Mouse (Mus musculus) layer of hippocampus, postnatal 25 days (tissue): Measurements from ENCODE around the gene Asphd1. TPM values are rescaled to one million over a fixed set of nuclear protein-coding genes. Genes with fewer than 3 reads are reported as not detected.
"Not testable (repeated sequence)": the region's sequence is repeated elsewhere in the genome, so short reads cannot be mapped to it uniquely, and the experiment has no call there.

ENCODE experiments used
- DNase-seq, 2 experiments: peaks; one replicate each; pipeline ENCODE4 v3.0.0; 2022; ENCODE audit warnings: mixed read lengths in 2 of 2, low spot score in 1 of 2; ENCODE audit errors: extremely low spot score in 1 of 2
- total RNA-seq, 2 experiments: library from RNA; stranded (reverse); gene quantifications; 2 replicates each; pipeline ENCODE4 v1.2.3; 2021

The Asphd1 gene
- total RNA-seq, 2 experiments from 2014 or later: 33.4 to 36.6 TPM

- no peak for DNase-seq
These were observed 2.4 kb upstream of the Asphd1 start for GRCm38 (mm10) chr7:126951741-126952140.

GRCm38 (mm10) chr7:126950647-126951615, 1.5 kb upstream of the Asphd1 start:
- no peak for DNase-seq

GRCm38 (mm10) chr7:126949793-126950646, 638 bp upstream of the Asphd1 start, which contains the start of gene Sez6l2:
TSS of gene Sez6l2 (plus strand) at chr7:126950563.
- DNase-seq: peak; percentile 77 to 78

GRCm38 (mm10) chr7:126948626-126949025, 756 bp downstream of the Asphd1 start:
- DNase-seq: no peak

- DNase-seq: no peak
These were observed 2.9 kb downstream of the Asphd1 start for GRCm38 (mm10) chr7:126946530-126946929.

- no peak for DNase-seq
These were observed 7.6 kb downstream of the Asphd1 start for GRCm38 (mm10) chr7:126941801-126942200.

GRCm38 (mm10) chr7:126941171-126941570, 8.2 kb downstream of the Asphd1 start:
- DNase-seq: no peak

- DNase-seq: no peak
These were observed 16.7 kb downstream of the Asphd1 start for GRCm38 (mm10) chr7:126932652-126933051.

- no peak for DNase-seq
These were observed 20.3 kb downstream of the Asphd1 start for GRCm38 (mm10) chr7:126929046-126929445.

GRCm38 (mm10) chr7:126928384-126929037, 20.9 kb downstream of the Asphd1 start, which contains the start of gene Kctd13:
TSS of gene Kctd13 (plus strand) at chr7:126928879.
- DNase-seq: peak; percentile 83 to 84

- DNase-seq: no peak
These were observed 23.1 kb downstream of the Asphd1 start for GRCm38 (mm10) chr7:126926299-126926698.

GRCm38 (mm10) chr7:126923999-126924398, 25.4 kb downstream of the Asphd1 start:
- DNase-seq: no peak

- DNase-seq: no peak
These were observed 26.7 kb downstream of the Asphd1 start, which contains the start of gene Tmem219 for GRCm38 (mm10) chr7:126922624-126923060. TSS of gene Tmem219 (minus strand) at chr7:126922917.

GRCm38 (mm10) chr7:126921563-126921962, 27.8 kb downstream of the Asphd1 start:
- DNase-seq: no peak

GRCm38 (mm10) chr7:126919973-126920372, 29.4 kb downstream of the Asphd1 start:
- DNase-seq: no peak

- DNase-seq: not testable (repeated sequence)
These were observed 31.0 kb downstream of the Asphd1 start for GRCm38 (mm10) chr7:126918356-126918755.

GRCm38 (mm10) chr7:126914844-126915243, 34.5 kb downstream of the Asphd1 start:
- no peak for DNase-seq

GRCm38 (mm10) chr7:126905590-126905989, 43.8 kb downstream of the Asphd1 start:
- DNase-seq: no peak

- DNase-seq: not testable (repeated sequence)
These were observed 49.6 kb downstream of the Asphd1 start for GRCm38 (mm10) chr7:126899781-126900180.
